Mouse (Mus musculus) heart, postnatal 14 days (tissue): ENCODE data around the gene Trim52. TPM values are rescaled to one million over a fixed set of nuclear protein-coding genes. Genes with fewer than 3 reads are reported as not detected.
A peak's percentile ranks its signal among the peaks of the same experiment; 100 is the strongest.
"Not testable (repeated sequence)": the region's sequence is repeated elsewhere in the genome, so short reads cannot be mapped to it uniquely, and the experiment has no call there.

Source experiments
- DNase-seq, 2 experiments: peaks; one replicate each; pipeline ENCODE4 v3.0.0; 2021 to 2022
- intact Hi-C: fragments of 180-260 bp; cut with DNase I; formaldehyde crosslinking; loops from one replicate; pipeline ENCODE4 v1.15.1; 2025
- long read RNA-seq, 2 experiments: library from polyadenylated mRNA; stranded (forward); transcript quantifications; one replicate each; pipeline ENCODE4 v2.0.0; 2021
- total RNA-seq, 2 experiments: library from RNA; stranded (reverse); gene quantifications; 2 replicates each; pipeline ENCODE4 v1.2.3; 2021

Trim52 gene
- total RNA-seq = not detected
- long read RNA-seq, experiment 1 = 0 reads
- long read RNA-seq, experiment 2 = 0 reads

- no peak for DNase-seq
- intact Hi-C loops = no loop called here
Observed at GRCm38 (mm10) chr14:106105980-106106379, at the start of gene Trim52. Gene Trim52, plus strand, starts transcription at chr14:106106198.

DNA sequence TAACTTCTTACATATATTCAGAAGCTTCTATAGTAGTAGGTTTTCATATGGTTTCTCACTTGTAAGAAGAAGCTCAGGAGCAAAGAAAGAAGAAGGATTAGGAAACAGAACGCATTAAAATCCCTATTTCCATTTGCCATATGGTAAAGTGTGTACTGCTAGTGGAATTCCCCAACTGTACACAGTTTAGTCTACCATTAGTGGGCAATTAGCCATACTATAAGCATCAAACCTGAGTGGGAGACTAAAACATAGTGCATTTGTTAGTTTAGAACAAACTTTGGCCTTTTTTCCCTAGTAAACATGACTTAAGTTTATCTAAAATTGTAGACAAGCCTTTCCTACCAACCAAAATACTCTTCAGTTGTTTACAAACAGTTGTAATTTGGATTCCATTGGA lies 33.4 kb upstream of the Trim52 start:
- intact Hi-C loops = loop anchor here (10.0 kb wide), 1 partner anchor 48 kb away; no protein-coding TSS in a partner anchor

DNA sequence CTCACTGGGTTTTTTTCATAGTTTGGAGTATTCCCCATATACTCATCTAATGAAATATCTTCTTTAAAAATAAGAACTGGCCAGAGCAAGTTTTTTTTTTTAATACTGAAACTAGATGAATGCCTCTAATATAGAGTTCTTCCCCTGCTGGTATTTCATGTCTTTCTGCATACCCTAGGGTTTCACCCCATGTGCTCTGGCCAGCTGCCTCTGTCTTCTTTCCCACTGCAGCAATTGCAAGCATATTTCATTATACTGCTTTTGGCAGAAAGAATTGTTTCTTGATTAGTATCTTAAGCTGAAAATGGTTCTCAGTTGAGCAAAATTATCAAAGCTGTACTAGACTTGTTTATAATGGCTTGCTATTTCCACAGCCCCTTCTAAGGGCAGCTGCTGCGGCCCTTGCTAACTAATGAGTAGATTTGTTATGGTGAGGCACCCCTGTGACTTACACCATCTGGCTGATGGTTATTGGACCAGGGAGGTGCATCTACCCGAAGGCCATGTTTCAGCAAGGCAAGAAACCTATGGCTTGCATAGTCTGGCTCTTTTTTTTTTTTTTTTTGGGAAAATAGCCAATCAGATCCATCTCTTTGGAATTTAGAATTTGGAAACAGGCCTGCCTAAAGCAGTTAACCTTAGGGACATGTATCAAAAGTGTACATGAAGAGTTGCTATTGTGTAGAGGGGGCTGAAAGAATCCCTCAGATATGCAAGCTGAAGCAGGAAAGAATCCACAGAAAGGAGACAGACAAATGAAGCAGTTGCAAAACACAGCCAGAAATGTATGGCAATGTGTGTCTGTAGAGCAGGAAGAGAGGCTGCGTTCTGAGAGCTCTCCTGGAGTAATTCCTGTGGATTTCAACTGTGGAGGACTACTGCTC lies 30.6 kb upstream of the Trim52 start:
- intact Hi-C loops = loop anchor here (10.0 kb wide), 1 partner anchor 51 kb away; no protein-coding TSS in a partner anchor
- peak in 1 of 2 experiments; percentile 2 for DNase-seq

More for the DNA sequence above, 33.4 kb upstream of the Trim52 start:
- DNase-seq = no peak

DNA sequence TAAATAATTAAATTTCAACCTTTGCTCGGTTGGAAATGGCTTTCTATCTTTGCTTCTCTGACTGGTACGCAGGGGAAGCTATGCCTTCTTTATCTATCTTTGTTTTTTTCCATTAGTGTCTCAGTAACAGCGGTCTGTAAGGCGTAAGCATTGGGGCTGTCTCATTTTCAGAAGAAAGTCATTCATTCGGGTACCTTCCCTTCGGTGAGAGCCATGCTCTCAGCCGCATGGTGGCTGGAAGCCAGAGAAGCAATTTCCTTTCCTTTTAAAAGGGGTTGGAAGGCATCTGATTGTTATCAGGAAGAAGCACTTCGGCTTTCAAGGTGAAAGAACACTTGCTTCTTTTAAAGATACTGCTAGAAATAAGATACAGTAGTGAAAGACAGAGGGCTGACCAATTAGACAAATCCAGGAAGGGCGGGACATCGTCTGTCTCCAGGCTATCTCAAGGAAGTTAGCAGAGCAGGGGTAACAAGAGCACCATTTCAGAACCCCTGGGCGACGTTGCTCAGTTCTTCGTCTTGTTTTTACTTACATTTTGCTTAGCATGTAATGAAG lies 17.4 kb upstream of the Trim52 start:
- no peak for DNase-seq
- intact Hi-C loops = no loop called here

GRCm38 (mm10) chr14:106096816-106097215 lies 9.2 kb upstream of the Trim52 start:
- DNase-seq = no peak
- intact Hi-C loops = no loop called here

DNA sequence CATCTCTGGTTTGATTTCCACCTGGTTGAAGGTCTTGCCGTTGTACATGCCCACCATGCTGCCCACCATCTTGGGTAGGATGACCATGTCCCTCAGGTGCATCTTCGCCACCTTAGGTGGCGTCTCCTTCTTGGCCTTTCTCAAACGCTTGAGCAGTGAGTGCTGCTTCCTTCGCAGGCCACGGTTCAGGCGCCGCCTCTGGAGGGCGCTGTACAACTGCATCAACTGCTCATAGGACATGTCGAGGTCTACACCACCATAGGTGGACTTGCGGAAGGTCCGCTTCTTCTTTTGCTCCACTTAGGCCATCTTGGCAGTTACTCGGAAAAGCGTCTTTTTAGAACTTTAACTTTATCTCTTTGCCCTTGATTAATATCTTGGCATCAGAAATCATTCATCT lies 5.1 kb upstream of the Trim52 start:
- intact Hi-C loops = no loop called here
- DNase-seq = no peak

DNA sequence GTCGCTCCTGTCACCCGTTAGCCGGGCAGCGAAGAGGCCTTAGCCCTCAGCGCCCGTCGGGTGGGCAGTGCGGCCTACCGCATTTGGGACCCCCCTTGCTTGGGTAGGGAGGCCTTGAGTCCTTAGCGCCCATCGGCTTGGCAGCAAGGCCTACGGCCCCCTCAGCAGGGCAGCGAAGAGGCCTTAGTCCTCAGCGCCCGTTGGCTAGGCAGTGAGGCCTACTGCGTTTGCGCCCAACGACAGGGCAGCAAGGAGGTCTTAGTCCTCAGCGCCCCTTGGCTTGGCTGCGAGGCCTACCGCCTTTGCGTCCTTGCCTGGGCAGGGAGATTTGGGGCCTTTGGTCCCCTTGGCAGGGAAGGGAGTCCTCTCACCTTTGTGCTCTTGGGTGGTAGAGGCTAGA lies 427 bp downstream of the Trim52 start:
- no peak for DNase-seq
- intact Hi-C loops = no loop called here

DNA sequence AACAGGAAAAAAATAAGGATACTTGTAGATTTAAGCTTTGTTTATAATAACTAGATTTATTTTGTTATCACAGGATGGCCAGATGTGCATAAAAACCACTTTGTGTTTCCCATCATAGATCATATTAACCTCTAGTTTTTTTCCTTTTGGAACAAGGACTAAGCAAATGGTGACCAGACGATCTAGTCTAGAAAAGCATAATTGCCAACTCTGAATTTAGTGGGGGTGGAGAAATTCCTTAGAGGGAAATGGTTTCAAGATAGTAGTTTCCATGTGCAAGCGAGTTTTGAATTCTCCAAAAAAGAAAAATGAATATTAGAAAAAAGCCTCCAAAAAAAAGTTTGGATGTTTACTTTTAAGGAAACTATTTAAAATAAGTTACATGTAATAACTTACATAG lies 13.4 kb downstream of the Trim52 start:
- DNase-seq = no peak
- intact Hi-C loops = no loop called here

DNA sequence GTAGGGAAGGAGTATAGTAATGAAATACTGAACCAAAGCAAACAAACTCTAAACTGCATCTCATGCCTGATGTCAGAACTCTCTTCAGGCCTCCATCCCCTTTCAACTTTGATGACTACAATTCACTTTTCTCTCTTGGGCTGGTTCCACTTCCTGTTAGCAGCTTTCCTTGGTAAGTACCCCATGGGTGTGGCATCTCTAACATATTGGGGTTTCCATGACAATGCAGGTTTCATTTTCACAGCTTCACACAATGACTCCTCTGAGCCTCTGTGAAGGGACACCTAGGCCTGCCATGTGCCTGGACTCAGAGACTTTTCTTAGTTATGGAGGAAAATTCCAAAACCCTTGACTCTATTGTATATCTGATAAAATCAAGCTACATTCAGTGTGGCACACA lies 30.3 kb downstream of the Trim52 start:
- no peak for DNase-seq
- intact Hi-C loops = no loop called here

GRCm38 (mm10) chr14:106151188-106151587 lies 45.2 kb downstream of the Trim52 start:
- intact Hi-C loops = no loop called here
- no peak for DNase-seq

DNA sequence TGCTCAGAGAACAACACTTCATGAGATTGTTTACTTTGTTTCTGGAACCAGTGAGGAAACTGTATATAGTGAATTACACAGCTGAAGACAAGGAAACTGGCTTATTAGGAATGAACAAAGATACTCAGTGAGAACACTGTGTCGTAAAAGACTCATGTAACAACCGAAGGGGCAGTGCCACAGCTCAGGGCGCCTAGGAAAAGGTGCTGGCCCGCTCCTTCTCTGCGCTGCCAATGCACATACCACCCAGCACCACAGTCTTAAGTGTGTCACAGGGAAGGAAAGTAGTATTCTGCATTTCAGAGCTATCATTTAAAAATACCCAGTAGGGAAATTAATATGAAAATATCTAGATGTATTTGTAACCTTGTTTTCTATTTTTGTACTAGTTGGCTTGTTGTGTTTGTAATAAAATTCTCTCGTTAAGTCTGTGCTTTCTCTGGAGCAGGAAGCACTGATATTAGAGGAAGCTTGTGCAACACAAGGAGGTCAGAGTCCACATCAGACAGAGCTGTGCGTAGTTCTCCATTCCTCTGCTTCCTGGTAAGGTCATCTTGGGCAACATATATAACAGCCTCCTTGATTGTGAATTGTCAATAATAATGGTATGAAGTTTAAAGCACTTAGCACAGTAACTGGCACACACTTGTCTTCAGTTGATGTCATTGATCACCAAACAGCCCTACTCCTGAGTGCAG lies 49.0 kb downstream of the Trim52 start:
- intact Hi-C loops = no loop called here
- no peak for DNase-seq

DNA sequence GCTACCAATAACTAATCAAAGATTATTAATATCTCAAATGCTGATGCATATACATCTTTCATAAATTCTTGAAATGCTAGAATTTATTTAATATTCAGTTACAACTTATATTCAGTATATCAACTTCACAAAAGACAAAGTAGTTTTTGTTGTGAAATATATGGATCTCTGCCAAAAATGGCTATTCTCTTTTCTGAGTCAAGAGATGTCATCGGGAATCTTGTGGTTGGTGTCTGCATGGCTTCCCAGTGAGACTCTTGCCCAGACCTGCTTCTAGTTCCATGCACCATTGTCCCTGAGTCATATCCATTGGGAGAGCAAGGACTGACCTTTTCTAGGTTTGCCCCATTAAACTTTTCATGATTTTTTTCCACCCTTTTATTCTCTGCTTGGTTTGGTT lies 50.5 kb downstream of the Trim52 start:
- intact Hi-C loops = no loop called here
- DNase-seq = no peak

DNA sequence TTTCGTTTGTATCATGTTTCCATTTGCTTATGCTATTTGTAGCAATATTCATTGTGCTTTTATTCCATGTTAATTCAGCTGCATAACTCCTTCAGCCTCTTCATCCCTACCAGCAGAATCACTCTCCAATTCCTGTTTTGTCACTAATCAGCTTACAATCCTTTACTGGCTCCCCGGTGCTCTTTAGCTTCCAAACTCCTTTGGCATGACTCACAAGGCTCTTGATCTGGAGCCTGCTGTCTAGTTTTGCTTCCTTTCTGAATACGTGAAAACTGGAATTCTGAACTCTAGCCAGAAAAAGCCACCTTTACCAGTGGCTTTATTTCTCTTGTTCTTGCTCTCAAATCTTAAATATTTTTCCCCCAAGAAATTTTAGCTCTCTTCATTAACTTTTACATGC lies 56.3 kb downstream of the Trim52 start:
- intact Hi-C loops = no loop called here
- DNase-seq = peak in 1 of 2 experiments; percentile 16

GRCm38 (mm10) chr14:106163196-106163595 lies 57.2 kb downstream of the Trim52 start:
- intact Hi-C loops = no loop called here
- DNase-seq = no peak

DNA sequence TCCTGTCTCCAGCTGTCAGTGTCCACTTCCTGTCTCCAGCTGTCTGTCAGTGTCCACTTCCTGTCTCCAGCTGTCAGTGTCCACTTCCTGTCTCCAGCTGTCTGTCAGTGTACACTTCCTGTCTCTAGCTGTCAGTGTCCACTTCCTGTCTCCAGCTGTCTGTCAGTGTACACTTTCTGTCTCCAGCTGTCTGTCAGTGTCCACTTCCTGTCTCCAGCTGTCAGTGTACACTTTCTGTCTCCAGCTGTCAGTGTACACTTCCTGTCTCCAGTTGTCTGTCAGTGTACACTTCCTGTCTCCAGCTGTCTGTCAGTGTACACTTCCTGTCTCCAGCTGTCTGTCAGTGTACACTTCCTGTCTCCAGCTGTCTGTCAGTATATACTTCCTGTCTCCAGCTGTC lies 57.9 kb downstream of the Trim52 start:
- DNase-seq, intact Hi-C loops: not testable (repeated sequence)

GRCm38 (mm10) chr14:106176879-106177278 lies 70.9 kb downstream of the Trim52 start:
- peak in 1 of 2 experiments; percentile 21 for DNase-seq
- intact Hi-C loops = no loop called here

DNA sequence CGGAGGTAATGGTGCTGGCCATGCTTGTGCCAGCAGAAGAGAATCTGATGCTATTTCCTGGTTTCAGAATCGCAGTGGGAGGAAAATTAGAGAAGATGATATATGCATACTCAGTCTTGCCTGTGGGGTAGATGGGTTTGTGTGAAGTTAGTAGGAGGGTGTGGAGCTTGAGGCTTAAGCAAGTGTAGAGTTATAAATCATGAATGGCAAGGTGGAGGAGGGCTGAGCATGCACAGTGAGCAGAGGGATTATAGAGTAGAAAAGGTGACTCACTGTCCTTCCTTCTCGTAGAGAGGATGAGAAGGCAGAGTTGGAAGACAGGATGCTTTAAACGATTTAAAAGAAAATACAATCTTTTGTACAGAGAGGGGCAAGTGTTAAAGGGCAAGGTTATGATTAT lies 72.2 kb downstream of the Trim52 start:
- intact Hi-C loops = no loop called here
- DNase-seq = no peak

- no peak for DNase-seq
- intact Hi-C loops = no loop called here
Observed at GRCm38 (mm10) chr14:106179102-106179727, 73.2 kb downstream of the Trim52 start.

GRCm38 (mm10) chr14:106179728-106180125 lies 73.7 kb downstream of the Trim52 start:
- DNase-seq = no peak
- intact Hi-C loops = no loop called here

DNA sequence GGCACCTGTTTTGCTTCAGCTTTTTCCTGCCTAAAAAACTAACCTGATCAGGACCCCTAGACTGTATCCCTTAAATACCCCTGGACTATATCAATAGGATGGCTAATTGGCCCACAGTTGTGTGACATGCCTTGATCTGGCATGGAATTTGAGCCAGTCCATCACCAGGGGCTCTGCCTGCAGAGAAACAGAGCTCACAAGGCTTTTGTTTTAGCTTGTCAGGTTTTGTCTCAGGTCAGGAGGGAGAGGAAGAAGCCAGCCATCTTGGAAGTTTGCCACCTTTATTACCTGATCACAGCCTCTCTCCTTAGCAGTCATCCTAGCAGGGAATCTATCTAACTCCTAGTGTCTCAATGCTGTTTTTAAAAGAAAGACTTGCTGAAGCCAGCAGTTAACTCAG lies 74.6 kb downstream of the Trim52 start:
- intact Hi-C loops = no loop called here
- DNase-seq = no peak

DNA sequence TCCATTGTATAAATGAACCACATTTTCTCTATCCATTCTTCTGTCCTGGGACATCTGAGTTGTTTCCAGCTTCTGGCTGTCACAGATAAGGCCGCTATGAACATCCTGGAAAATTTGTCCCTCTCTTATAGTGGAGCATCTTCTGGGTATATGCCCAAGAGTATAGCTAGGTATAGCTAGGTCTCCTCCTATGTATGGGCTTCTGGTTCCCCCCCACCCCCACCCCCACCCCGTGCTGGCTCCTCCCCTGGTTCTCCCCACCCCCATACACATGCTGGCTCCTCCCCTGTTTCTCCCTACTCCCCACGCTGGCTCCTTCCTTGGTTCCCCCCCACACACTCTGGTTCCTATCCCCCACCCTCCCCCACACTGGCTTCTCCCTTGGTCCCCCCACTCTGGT lies 78.0 kb downstream of the Trim52 start:
- intact Hi-C loops = no loop called here
- DNase-seq = no peak
